Mouse (Mus musculus): ENCODE results near the gene Selenon.

GRCm38 (mm10) chr4:134534124-134534886, 17.7 kb downstream of the Selenon start:
- TF ChIP-seq CTCF (IDR thresholded peaks at IDR 0.05; ENCODE audit: control insufficient read depth, insufficient read depth, insufficient replicate concordance, low read depth, low read length): no peak
- TF ChIP-seq POLR2A (IDR thresholded peaks at IDR 0.05; ENCODE audit: control insufficient read depth, low read depth, low read length): peak; percentile 52; the same call in 1 of the 2 replicates

All from testis, adult 2 months (tissue).